Mouse (Mus musculus) B cell, adult 67 days (primary cell): ENCODE results near the gene Olfr370. TPM values are rescaled to one million over a fixed set of nuclear protein-coding genes. Genes with fewer than 3 reads are reported as not detected.

Experiments
- total RNA-seq, 2 experiments: library from RNA; stranded (reverse); gene quantifications; 4 replicates each; pipeline ENCODE4 v1.2.4; 2023

Olfr370 gene
- total RNA-seq = not detected

DNA sequence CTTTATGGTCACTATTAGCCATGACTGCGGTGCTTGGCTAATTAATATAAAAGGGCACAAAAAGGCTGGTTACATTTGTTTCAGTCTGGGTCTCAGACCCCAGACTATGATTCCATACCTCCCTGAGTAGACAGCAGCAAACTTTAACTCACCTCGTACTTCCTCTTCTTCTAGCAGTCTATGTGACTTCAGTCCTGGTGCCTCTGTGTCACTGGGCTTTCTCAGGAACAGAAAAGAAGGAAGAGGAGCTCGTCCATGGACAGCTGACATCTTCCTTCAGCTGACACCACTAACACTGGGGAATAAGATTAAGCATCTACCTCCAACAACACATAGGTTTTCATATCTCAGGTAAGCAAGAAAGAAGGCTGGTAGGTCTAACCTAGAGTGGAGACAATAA, at the start of gene Olfr370:
TSS of gene Olfr370 (plus strand) at position 45 of the 400 bp plus-strand sequence.

DNA sequence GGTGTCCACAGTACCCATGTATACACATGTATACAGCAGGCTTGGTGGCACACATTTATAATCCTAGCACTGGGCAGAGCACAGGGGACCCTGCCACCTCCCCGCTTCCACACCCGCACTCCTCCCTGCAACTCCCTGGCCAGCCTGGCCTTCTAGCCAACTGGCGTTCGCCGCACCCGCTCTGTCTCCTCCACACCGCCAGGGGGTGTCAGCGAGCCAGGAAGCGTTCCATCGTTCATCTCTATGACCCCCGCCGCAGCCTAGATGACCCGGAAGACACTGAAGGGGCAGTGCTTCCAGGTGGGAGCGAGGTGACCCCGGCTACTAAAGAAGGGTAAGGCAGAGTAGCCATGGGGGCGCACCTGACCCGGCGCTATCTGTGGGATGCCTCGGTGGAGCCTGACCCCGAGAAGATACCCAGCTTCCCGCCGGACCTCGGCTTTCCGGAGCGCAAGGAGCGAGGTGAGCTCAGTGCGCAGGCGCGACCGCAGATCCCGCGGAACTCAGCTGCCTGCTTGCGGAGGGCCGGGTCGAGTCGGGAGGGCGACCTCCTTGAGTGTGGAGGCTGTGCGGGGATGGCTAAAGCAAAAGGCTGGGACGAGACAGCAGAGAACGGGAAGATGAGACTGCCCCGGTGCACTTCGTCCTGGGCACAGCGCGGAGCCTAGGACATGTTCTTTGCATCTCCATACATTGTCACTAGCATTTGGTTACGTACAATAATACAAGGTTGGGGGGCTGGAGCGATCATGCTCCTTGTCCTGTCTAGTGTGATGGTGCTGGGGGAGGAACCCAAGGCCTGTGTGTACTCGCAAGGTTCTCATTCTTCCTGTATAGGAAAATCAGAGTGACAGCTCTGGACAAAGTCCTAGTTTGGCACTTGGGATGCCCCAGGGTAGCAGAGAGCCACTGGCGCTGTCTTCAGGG, 31.2 kb downstream of the Olfr370 start, which contains the start of gene Ndufb7:
TSS of gene Ndufb7 (plus strand) at position 203 of the 927 bp plus-strand sequence.

Other genes starting within 250 kb of the Olfr370 start
- gene Ucp1, start 245.4 kb upstream of the Olfr370 start, total RNA-seq = not detected
- 10 to 100 TPM; 16.0 to 17.2 TPM for gene Elmod2, start 203.3 kb upstream of the Olfr370 start, total RNA-seq
- not detected for gene Mgat4d, start 187.3 kb upstream of the Olfr370 start, total RNA-seq
- gene Clgn, start 145.9 kb upstream of the Olfr370 start, total RNA-seq = not detected
- gene Scoc, start 77.4 kb upstream of the Olfr370 start, total RNA-seq = 10 to 100 TPM; 19.8 to 33.4 TPM
- 10 to 100 TPM; 82.3 to 84.3 TPM for gene Ndufb7, start 30.9 kb downstream of the Olfr370 start, total RNA-seq
- gene Tecr, start 72.2 kb downstream of the Olfr370 start, total RNA-seq = 100 to 1,000 TPM; 217 to 268 TPM
- 100 to 1,000 TPM in 1 of 2 experiments, 10 to 100 TPM in 1; 73.0 to 124 TPM for gene Dnajb1, start 72.4 kb downstream of the Olfr370 start, total RNA-seq
- gene Gipc1, start 116.9 kb downstream of the Olfr370 start, total RNA-seq = 10 to 100 TPM; 24.8 to 27.6 TPM
- 1 to 10 TPM in 1 of 2 experiments, under 1 TPM in 1; 0.44 to 1.5 TPM for gene Ptger1, start 130.9 kb downstream of the Olfr370 start, total RNA-seq
- gene Pkn1, start 163.4 kb downstream of the Olfr370 start, total RNA-seq = 100 to 1,000 TPM; 371 to 382 TPM
- 100 to 1,000 TPM; 118 to 122 TPM for gene Ddx39, start 179.4 kb downstream of the Olfr370 start, total RNA-seq
- 100 to 1,000 TPM; 576 to 708 TPM for gene Adgre5, start 205.5 kb downstream of the Olfr370 start, total RNA-seq